Mouse (Mus musculus): ENCODE results near the gene Gmds. TPM values are rescaled to one million over a fixed set of nuclear protein-coding genes. Genes with fewer than 3 reads are reported as not detected.

Gene Gmds
- polyA plus RNA-seq, 1 experiment from 2014 or later: 29.2 TPM

DNA sequence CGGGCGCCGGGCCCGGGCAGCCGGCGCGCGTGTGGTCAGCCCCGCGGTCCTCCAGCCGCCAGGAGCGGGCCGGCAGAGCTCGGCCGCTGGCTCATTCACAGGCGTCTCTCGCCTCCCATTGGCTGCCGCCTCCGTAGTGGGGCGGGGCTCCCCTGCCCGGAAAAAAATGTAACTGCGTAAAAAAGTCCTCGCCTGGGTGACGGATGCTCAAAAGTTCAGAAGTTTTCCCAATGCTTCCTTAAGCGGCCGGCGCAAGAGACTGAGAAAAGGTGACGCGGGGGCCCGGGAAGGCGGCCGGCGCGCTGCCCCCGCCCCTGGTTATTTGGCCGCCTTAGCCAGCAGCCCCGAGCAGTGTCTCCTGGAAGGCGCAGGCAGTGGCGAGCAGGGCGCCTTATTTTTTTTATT lies 532.1 kb downstream of the Gmds start, which contains the start of gene Foxc1:
Gene Foxc1 (plus strand): TSS at position 206 of the 405 bp plus-strand sequence.
- peaks cover 92% of the 10 kb centered on the region for H3K27me3 ChIP-seq (ENCODE audit: insufficient read depth, low read length)
- ATAC-seq (ENCODE audit: insufficient read depth): peak; percentile 89

DNA sequence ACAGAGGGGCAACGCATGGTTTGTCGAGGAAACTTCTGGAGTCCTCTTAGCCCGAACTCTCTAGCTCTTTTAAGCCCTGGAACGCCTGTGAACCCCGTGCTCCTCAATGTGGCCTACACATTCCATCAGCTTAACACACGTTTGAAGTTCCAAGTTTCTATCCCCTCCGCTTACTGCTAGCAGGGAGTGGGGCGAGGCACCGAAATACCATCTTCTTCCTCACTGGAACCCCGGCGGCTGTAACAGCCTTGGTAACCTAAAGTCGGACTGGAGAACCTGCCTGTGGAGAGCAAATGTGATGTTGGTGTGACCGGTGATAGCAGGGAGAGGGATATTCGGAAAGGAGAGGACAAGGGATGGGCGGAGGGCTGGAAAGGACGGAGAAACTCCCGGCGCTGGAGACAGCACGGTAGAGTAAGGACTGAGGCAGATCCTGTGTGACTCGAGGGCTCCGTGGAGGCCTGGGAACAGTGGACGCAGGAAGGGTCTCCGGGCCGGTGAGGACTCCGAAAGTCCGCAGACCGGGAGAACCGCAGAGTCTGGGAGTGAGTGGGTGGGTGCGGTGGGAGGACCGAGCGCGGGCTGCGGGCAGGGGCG lies 532.6 kb downstream of the Gmds start:
- no peak for TF ChIP-seq CTCF (IDR thresholded peaks at IDR 0.05; ENCODE audit: low read depth)
- no peaks in the 10 kb centered on the region; the same call in 1 of the 2 replicates for H3K4me1 ChIP-seq (ENCODE audit: insufficient read depth)
- DNase-seq: no peak
- no peaks in the 10 kb centered on the region for H3K9me3 ChIP-seq (ENCODE audit: low read depth, low read length)
- 3% methylated on average over 34 of the region's 34 CpGs for WGBS
- peak overlapping the region; percentile 44 for H3K9ac ChIP-seq
- peak overlapping the region; percentile 59 for H3K4me3 ChIP-seq (ENCODE audit: low read depth, low read length)
- no peaks in the 10 kb centered on the region for H3K36me3 ChIP-seq (ENCODE audit: insufficient read depth)
- H3K27ac ChIP-seq (ENCODE audit: low read depth): no peak overlapping the region
- peaks cover 92% of the 10 kb centered on the region for H3K27me3 ChIP-seq (ENCODE audit: insufficient read depth, low read length)
- ATAC-seq (ENCODE audit: insufficient read depth): peak; percentile 55
- H3K4me2 ChIP-seq: peak overlapping the region; percentile 99

More for the DNA sequence above, 532.1 kb downstream of the Gmds start, which contains the start of gene Foxc1:
- peak within 1 kb of the TSS; percentile 99 for H3K4me2 ChIP-seq
- TF ChIP-seq CTCF (IDR thresholded peaks at IDR 0.05; ENCODE audit: low read depth): no peak
- WGBS: under 1% methylated on average over 40 of the region's 40 CpGs
- H3K4me3 ChIP-seq (ENCODE audit: low read depth, low read length): peak within 1 kb of the TSS; percentile 59
- H3K27ac ChIP-seq (ENCODE audit: low read depth): peak within 1 kb of the TSS; percentile 92
- peak; percentile 95 for DNase-seq
- no peaks in the 10 kb centered on the region for H3K9me3 ChIP-seq (ENCODE audit: low read depth, low read length)
- H3K9ac ChIP-seq: peak within 1 kb of the TSS; percentile 70
- H3K4me1 ChIP-seq (ENCODE audit: insufficient read depth): no peaks in the 10 kb centered on the region; the same call in 1 of the 2 replicates
- no peaks in the 10 kb centered on the region for H3K36me3 ChIP-seq (ENCODE audit: insufficient read depth)

DNA sequence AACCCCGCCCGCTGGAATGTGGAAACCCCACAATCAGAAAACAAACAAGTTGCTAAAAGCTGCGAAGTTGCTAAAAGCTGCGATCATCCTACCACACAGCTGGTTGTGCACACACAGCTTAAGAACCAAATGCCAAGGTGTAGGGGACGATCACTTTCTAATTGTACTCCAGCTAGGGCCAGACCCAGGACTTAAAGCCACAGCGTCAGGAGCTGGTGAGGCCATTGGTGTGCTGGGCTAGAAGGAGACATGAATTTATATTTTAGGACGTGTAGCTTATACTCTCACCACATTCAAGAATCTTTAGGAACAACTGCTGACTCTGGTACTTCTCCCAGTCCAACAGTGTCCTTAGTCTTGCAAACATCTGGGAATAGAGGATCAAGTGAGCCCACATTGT lies 534.0 kb downstream of the Gmds start:
- Histone ChIP-seq H3K27me3 (ENCODE audit: insufficient read depth, low read length) (peaks cover 93% of the 10 kb centered on the region), H3K4me1 (ENCODE audit: insufficient read depth) (no peaks in the 10 kb centered on the region; the same call in 1 of the 2 replicates), H3K36me3 (ENCODE audit: insufficient read depth) (no peaks in the 10 kb centered on the region), H3K4me3 (ENCODE audit: low read depth, low read length) (no peak overlapping the region), H3K4me2 (no peak overlapping the region), H3K9ac (no peak overlapping the region), H3K9me3 (ENCODE audit: low read depth, low read length) (no peaks in the 10 kb centered on the region), H3K27ac (ENCODE audit: low read depth) (no peak overlapping the region)
- TF ChIP-seq CTCF (IDR thresholded peaks at IDR 0.05; ENCODE audit: low read depth): no peak
- WGBS: 19% methylated on average over 7 of the region's 7 CpGs
- DNase-seq: no peak
- ATAC-seq (ENCODE audit: insufficient read depth): no peak

DNA sequence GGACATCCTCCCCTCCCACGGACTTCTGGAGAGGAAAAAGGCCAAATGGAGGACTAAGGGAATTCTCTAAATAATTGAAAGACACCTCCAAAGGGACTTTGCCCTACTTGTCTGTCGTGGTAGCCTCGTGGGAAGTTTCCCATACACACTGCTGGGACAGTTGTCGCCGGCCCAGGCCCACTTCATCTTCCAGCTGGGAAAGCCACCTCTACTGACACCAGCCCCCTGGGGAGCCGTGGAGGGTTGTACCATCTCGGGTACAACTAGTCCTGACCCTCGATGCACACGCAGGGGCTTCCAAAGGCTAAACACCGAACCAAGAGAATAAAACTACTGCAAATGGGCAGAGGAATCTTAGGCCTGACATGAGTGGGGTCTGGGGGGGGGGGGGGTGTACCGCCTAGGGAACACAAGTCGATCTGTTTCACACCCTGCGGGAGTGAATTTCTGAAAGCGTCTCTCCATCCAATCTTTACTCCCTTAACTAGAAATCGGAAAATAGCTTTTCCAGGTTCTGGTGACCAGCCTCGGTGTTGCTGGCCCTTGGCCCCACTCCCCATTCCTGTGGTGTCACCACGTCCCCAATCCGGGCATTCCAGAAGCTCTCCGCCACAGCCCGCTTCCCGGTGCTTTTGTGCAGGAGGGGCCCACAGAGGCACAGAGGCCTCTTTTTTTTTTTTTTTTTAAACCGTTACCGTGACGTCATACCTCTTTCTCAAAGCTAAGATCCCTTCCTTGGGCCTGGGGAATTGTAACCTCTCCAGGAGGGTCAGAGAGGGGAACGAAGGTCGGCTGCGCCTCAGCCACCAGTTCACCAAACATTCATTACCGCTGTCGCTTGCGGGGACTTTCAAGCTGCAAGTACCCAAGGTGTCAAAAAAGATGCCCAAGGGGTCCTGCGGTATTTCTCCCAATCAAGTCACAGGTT lies 535.1 kb downstream of the Gmds start:
- Histone ChIP-seq H3K9ac (no peak overlapping the region), H3K4me1 (ENCODE audit: insufficient read depth) (no peaks in the 10 kb centered on the region; the same call in 1 of the 2 replicates), H3K4me2 (peak overlapping the region; percentile 18; the same call in 1 of the 2 replicates), H3K4me3 (ENCODE audit: low read depth, low read length) (no peak overlapping the region), H3K36me3 (ENCODE audit: insufficient read depth) (no peaks in the 10 kb centered on the region), H3K27me3 (ENCODE audit: insufficient read depth, low read length) (peaks cover 97% of the 10 kb centered on the region), H3K27ac (ENCODE audit: low read depth) (no peak overlapping the region), H3K9me3 (ENCODE audit: low read depth, low read length) (no peaks in the 10 kb centered on the region)
- TF ChIP-seq CTCF (IDR thresholded peaks at IDR 0.05; ENCODE audit: low read depth): no peak
- DNase-seq: no peak
- no peak for ATAC-seq (ENCODE audit: insufficient read depth)
- WGBS: 5% methylated on average over 31 of the region's 31 CpGs

DNA sequence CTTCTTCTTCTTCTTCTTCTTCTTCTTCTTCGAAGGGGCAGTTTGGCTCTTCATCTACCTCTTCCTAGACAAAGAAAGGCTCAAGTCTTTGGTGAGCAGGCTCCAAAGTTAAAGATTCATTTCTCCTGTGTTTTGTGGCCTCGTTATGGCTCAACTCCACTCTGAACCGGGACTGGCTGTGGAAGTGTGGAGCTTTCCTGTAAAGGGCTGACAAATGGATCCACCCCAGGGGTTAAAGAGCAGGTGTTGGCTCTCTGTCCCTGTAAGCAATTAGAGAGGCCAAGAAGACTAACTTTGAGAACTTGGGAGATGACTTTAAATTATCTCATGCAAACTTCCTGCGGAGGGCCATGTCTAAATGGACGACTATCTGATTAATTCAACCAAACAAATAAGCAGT lies 536.1 kb downstream of the Gmds start:
- 17% methylated on average over 5 of the region's 5 CpGs for WGBS
- no peak overlapping the region for H3K4me2 ChIP-seq
- H3K4me1 ChIP-seq (ENCODE audit: insufficient read depth): no peaks in the 10 kb centered on the region; the same call in 1 of the 2 replicates
- ATAC-seq (ENCODE audit: insufficient read depth) (no peak), DNase-seq (no peak)
- no peak for TF ChIP-seq CTCF (IDR thresholded peaks at IDR 0.05; ENCODE audit: low read depth)
- no peaks in the 10 kb centered on the region for H3K36me3 ChIP-seq (ENCODE audit: insufficient read depth)
- no peak overlapping the region for H3K9ac ChIP-seq
- peaks cover 97% of the 10 kb centered on the region for H3K27me3 ChIP-seq (ENCODE audit: insufficient read depth, low read length)
- no peaks in the 10 kb centered on the region for H3K9me3 ChIP-seq (ENCODE audit: low read depth, low read length)
- H3K27ac ChIP-seq (ENCODE audit: low read depth): no peak overlapping the region
- no peak overlapping the region for H3K4me3 ChIP-seq (ENCODE audit: low read depth, low read length)

DNA sequence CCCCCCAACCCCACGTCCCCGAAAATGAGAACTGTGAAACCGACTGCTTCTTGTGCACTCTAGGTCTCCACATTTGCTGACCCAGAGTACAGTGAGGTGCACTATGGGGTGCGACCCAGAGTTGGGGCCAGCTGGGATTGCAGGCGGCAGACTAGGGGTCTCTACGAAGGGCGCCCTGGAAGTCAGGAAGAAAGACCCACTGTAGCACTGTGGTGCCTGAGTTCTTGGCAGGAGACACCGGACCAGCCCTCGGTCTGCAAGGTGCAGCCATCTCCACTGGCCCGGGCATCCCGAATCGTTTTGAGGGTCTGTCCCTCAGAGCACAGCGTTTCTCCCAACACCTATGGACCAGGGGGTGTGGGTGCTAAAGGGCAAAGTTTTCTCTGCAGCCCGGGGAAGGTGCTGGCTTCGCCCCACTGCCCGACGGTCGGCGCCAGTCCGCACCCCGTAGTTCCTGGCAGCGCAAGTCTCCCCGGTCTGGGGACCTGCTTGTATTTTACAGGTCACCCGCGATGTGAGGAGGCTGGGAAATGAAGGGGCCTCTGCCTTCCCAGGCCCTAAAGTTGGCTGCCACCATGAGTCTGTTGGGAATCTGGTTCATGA lies 536.7 kb downstream of the Gmds start:
- TF ChIP-seq CTCF (IDR thresholded peaks at IDR 0.05; ENCODE audit: low read depth): no peak
- no peaks in the 10 kb centered on the region; the same call in 1 of the 2 replicates for H3K4me1 ChIP-seq (ENCODE audit: insufficient read depth)
- H3K36me3 ChIP-seq (ENCODE audit: insufficient read depth): no peaks in the 10 kb centered on the region
- 6% methylated on average over 25 of the region's 25 CpGs for WGBS
- peak overlapping the region; percentile 66 for H3K4me2 ChIP-seq
- H3K27me3 ChIP-seq (ENCODE audit: insufficient read depth, low read length): peaks cover 94% of the 10 kb centered on the region
- H3K27ac ChIP-seq (ENCODE audit: low read depth): no peak overlapping the region
- ATAC-seq (ENCODE audit: insufficient read depth) (no peak), DNase-seq (no peak)
- H3K9ac ChIP-seq: no peak overlapping the region
- no peaks in the 10 kb centered on the region for H3K9me3 ChIP-seq (ENCODE audit: low read depth, low read length)
- peak overlapping the region; percentile 33 for H3K4me3 ChIP-seq (ENCODE audit: low read depth, low read length)
